Mouse (Mus musculus) liver, embryonic 11.5 days (tissue): Measurements from ENCODE around the gene Grb10. TPM values are rescaled to one million over a fixed set of nuclear protein-coding genes. Genes with fewer than 3 reads are reported as not detected.
A peak's percentile ranks its signal among the peaks of the same experiment; 100 is the strongest.

Source experiments
- ATAC-seq: fragments of 200-750 bp; cut with Nextera tagmentation; replicated peaks from 2 replicates; pipeline ENCODE4 v1.8.0; 2017; ENCODE audit warnings: moderate number of reproducible peaks, mild to moderate bottlenecking, moderate TSS enrichment, moderate library complexity; ENCODE audit not compliant: low FRiP score
- DNase-seq: peaks from one replicate; pipeline ENCODE4 v3.0.0-alpha.2; 2017; ENCODE audit warnings: low spot score
- H3K27ac ChIP-seq: fragments of 300-500 bp; sonication (generic); 2 replicates; pipeline ENCODE4 v1.5.1; 2014; ENCODE audit warnings: mild to moderate bottlenecking, low read depth, low read length, control low read depth
- H3K27me3 ChIP-seq: fragments of 300-500 bp; sonication (generic); replicated peaks from 2 replicates; pipeline ENCODE4 v1.6.1; 2014; ENCODE audit warnings: low read length, mixed read lengths; ENCODE audit not compliant: control insufficient read depth, insufficient read depth
- H3K36me3 ChIP-seq: fragments of 300-500 bp; sonication (generic); 2 replicates; pipeline ENCODE4 v1.6.1; 2014; ENCODE audit warnings: mild to moderate bottlenecking, low read length, moderate library complexity, mixed read lengths; ENCODE audit not compliant: control insufficient read depth, insufficient read depth
- H3K4me1 ChIP-seq: fragments of 300-500 bp; sonication (generic); replicated peaks from 2 replicates; pipeline ENCODE4 v1.6.1; 2014; ENCODE audit warnings: low read length, mixed read lengths; ENCODE audit not compliant: control insufficient read depth, insufficient read depth
- H3K4me2 ChIP-seq: fragments of 300-500 bp; sonication (generic); 2 replicates; pipeline ENCODE4 v1.6.1; 2014; ENCODE audit warnings: mild to moderate bottlenecking, control low read depth, moderate library complexity
- H3K4me3 ChIP-seq: fragments of 300-500 bp; sonication (generic); 2 replicates; pipeline ENCODE4 v1.5.1; 2014; ENCODE audit warnings: low read depth, low read length, control low read depth
- H3K9ac ChIP-seq: fragments of 300-500 bp; sonication (generic); 2 replicates; pipeline ENCODE4 v1.6.1; 2014; ENCODE audit warnings: low read depth, low read length, control low read depth
- H3K9me3 ChIP-seq: fragments of 300-500 bp; sonication (generic); 2 replicates; pipeline ENCODE4 v1.6.1; 2016; ENCODE audit warnings: low read length, inconsistent platforms, mixed read lengths; ENCODE audit not compliant: control insufficient read depth
- WGBS: fragments of 180-500 bp; shearing (Covaris S2); extraction: QIAGEN DNeasy Blood & Tissue Kit; methylation state at CpG from one replicate; pipeline ENCODE4 v1.1.7; 2014; 5-methylcytosine and 5-hydroxymethylcytosine counted together
- polyA plus RNA-seq: library from polyadenylated mRNA; unstranded; fragments of >200 nt; fragmentation: Nextera tagmentation; extraction: Ambion mirVana; gene quantifications from 2 replicates; pipeline ENCODE4 v1.2.1, GENCODE M21; 2014

Grb10 gene
- polyA plus RNA-seq, 1 experiment from 2014 or later, result 195 TPM

DNA sequence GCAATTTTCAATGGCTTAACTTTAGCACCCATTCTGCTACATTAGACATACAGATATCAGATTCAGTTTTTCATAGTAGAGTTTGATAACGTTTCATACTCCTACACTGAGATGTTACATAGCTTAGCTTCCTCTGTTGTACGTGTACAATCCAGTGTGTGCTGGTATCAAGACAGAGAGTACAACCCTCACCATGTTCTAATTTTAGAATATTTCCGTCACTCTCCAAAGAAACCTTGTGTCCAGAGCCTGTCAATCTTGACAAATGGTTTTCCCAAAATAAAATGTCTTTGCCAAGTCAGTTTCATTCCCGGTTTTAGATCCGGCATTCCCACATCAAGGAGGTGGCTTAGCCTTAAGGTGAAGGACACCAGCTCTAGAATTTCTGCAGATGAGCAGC is 44.7 kb downstream of the Grb10 start:
- Histone ChIP-seq H3K4me3 (no peak overlapping the region), H3K4me2 (no peak overlapping the region), H3K4me1 (no peaks in the 10 kb centered on the region; the same call in 1 of the 2 replicates), H3K36me3 (peaks cover 2% of the 10 kb centered on the region; the same call in 1 of the 2 replicates), H3K9me3 (no peaks in the 10 kb centered on the region), H3K9ac (no peak overlapping the region), H3K27ac (no peak overlapping the region), H3K27me3 (no peaks in the 10 kb centered on the region)
- DNase-seq (no peak), ATAC-seq (no peak)
- 78% methylated on average over 5 of the region's 5 CpGs for WGBS

GRCm38 (mm10) chr11:11993183-11993582 is 45.3 kb downstream of the Grb10 start:
- Histone ChIP-seq H3K4me3 (no peak overlapping the region), H3K27ac (no peak overlapping the region), H3K9ac (no peak overlapping the region), H3K9me3 (no peaks in the 10 kb centered on the region), H3K36me3 (peaks cover 2% of the 10 kb centered on the region; the same call in 1 of the 2 replicates), H3K4me1 (no peaks in the 10 kb centered on the region; the same call in 1 of the 2 replicates), H3K27me3 (no peaks in the 10 kb centered on the region), H3K4me2 (no peak overlapping the region)
- WGBS, result 82% methylated on average over 2 of the region's 2 CpGs
- ATAC-seq (no peak), DNase-seq (no peak)

GRCm38 (mm10) chr11:11989850-11990249 is 48.6 kb downstream of the Grb10 start:
- no peaks in the 10 kb centered on the region for H3K27me3 ChIP-seq
- H3K4me2 ChIP-seq, result no peak overlapping the region
- no peaks in the 10 kb centered on the region for H3K9me3 ChIP-seq
- WGBS, result 70% methylated on average over 4 of the region's 4 CpGs
- H3K9ac ChIP-seq, result no peak overlapping the region
- DNase-seq (no peak), ATAC-seq (no peak)
- no peak overlapping the region for H3K4me3 ChIP-seq
- H3K4me1 ChIP-seq, result no peaks in the 10 kb centered on the region; the same call in 1 of the 2 replicates
- no peak overlapping the region for H3K27ac ChIP-seq
- peaks cover 2% of the 10 kb centered on the region; the same call in 1 of the 2 replicates for H3K36me3 ChIP-seq

- no peak overlapping the region for H3K4me2 ChIP-seq
- H3K27ac ChIP-seq, result no peak overlapping the region
- WGBS, result 88% methylated on average over 3 of the region's 3 CpGs
- DNase-seq (no peak), ATAC-seq (no peak)
- no peaks in the 10 kb centered on the region for H3K27me3 ChIP-seq
- H3K4me3 ChIP-seq, result no peak overlapping the region
- no peaks in the 10 kb centered on the region for H3K9me3 ChIP-seq
- no peak overlapping the region for H3K9ac ChIP-seq
- H3K36me3 ChIP-seq, result no peaks in the 10 kb centered on the region
- H3K4me1 ChIP-seq, result no peaks in the 10 kb centered on the region; the same call in 1 of the 2 replicates
Observed at GRCm38 (mm10) chr11:11987233-11987632, 51.2 kb downstream of the Grb10 start.

- 71% methylated on average over 5 of the region's 5 CpGs for WGBS
- DNase-seq, result peak; percentile 25
- H3K27me3 ChIP-seq, result no peaks in the 10 kb centered on the region
Observed at GRCm38 (mm10) chr11:11978611-11979197, 59.8 kb downstream of the Grb10 start.

DNA sequence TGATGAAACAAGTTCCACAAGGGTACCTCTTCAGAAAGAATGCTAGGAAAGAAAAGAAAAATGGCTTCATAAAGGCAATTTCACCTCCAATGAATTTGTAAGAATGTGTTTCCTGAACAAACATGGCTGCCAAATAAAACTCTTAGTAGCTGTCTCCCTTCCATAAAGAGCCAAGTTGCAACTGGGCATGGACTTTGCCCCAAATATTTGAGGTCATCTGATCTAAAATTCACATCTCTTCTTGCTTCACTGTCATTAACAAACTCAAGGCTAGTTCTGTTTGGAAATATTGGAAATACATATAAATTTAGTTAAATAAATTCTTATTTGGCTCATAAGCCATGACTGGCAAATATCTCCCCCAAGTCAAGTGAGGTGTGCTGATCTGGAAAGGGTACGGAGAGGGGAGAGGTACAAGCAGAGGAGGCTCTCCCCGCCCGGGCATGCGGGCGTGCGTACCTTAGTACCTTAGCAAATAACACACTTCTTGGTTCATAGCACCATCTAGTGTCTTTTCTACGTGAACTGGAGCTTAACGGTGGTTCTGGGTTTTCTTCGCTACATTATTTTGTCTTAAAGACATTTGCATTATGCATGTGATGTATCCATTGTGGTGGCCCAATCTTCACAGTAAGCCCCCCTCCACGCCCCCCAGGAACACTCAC is 63.8 kb downstream of the Grb10 start:
- no peaks in the 10 kb centered on the region for H3K4me1 ChIP-seq
- peak; percentile 50; the same call in 1 of the 2 replicates for ATAC-seq
- peak; percentile 32 for DNase-seq
- H3K27ac ChIP-seq, result no peak overlapping the region
- peak overlapping the region; percentile 31; the same call in 1 of the 2 replicates for H3K4me2 ChIP-seq
- WGBS, result 55% methylated on average over 10 of the region's 10 CpGs
- no peaks in the 10 kb centered on the region for H3K9me3 ChIP-seq
- no peak overlapping the region for H3K4me3 ChIP-seq
- H3K9ac ChIP-seq, result no peak overlapping the region
- H3K36me3 ChIP-seq, result peaks cover 7% of the 10 kb centered on the region; the same call in 1 of the 2 replicates
- H3K27me3 ChIP-seq, result no peaks in the 10 kb centered on the region

More at GRCm38 (mm10) chr11:11978611-11979197, 59.8 kb downstream of the Grb10 start:
- no peak overlapping the region for H3K4me2 ChIP-seq
- H3K9me3 ChIP-seq, result no peaks in the 10 kb centered on the region
- no peaks in the 10 kb centered on the region for H3K4me1 ChIP-seq
- no peak for ATAC-seq
- no peaks in the 10 kb centered on the region; the same call in 1 of the 2 replicates for H3K36me3 ChIP-seq
- no peak overlapping the region for H3K4me3 ChIP-seq
- H3K9ac ChIP-seq, result no peak overlapping the region
- no peak overlapping the region for H3K27ac ChIP-seq

- WGBS, result 52% methylated on average over 8 of the region's 8 CpGs
Observed at GRCm38 (mm10) chr11:11973366-11974014, 65.0 kb downstream of the Grb10 start.

DNA sequence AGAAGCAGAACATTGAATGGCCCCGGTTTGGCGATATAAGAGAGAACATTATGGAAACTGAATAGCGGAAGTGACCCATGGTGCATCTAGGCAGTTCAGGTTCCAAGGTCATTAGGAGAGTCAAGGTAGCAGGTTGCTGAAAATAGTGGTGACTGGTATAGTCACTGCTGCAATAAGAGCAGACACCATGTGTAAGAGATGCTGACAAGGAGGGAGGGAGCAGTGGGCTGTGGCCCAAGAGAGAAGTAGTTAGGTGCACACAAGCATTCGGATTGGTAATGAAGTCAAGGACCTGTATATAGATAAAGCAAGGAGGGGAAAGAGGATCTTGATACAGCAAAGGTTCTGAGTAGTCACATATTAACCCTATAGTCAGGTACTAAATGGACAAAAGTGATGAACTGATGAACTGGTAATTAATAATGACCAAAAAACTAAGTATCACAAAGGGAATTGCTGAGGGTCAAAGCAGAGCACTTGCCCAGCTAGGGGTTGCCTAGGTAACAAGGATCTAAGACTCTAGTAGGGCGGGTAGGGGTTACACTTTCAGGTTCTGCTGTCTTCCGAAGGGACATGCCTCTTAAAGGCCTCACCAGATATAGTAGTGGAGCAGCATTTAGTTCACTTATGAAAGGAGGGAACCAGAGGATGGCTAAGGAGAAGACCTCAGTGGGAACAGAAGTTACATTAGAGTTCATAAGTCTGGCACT is 65.9 kb downstream of the Grb10 start:
- H3K36me3 ChIP-seq, result peaks cover 7% of the 10 kb centered on the region; the same call in 1 of the 2 replicates
- H3K9me3 ChIP-seq, result no peaks in the 10 kb centered on the region
- no peak overlapping the region for H3K27ac ChIP-seq
- no peak for DNase-seq
- ATAC-seq, result no peak
- no peaks in the 10 kb centered on the region for H3K27me3 ChIP-seq
- 84% methylated on average over 6 of the region's 6 CpGs for WGBS
- no peak overlapping the region for H3K4me3 ChIP-seq
- H3K4me1 ChIP-seq, result no peaks in the 10 kb centered on the region
- H3K4me2 ChIP-seq, result no peak overlapping the region
- H3K9ac ChIP-seq, result no peak overlapping the region

More at GRCm38 (mm10) chr11:11973366-11974014, 65.0 kb downstream of the Grb10 start:
- Histone ChIP-seq H3K36me3 (peaks cover 7% of the 10 kb centered on the region; the same call in 1 of the 2 replicates), H3K9ac (no peak overlapping the region), H3K27me3 (no peaks in the 10 kb centered on the region), H3K4me1 (no peaks in the 10 kb centered on the region), H3K4me2 (no peak overlapping the region), H3K4me3 (no peak overlapping the region), H3K9me3 (no peaks in the 10 kb centered on the region), H3K27ac (no peak overlapping the region; the same call in 1 of the 2 replicates)
- DNase-seq (peak; percentile 67), ATAC-seq (peak; percentile 72)
